Mouse (Mus musculus): ENCODE results near the gene Clspn. TPM values are rescaled to one million over a fixed set of nuclear protein-coding genes. Genes with fewer than 3 reads are reported as not detected.

Gene Clspn
- total RNA-seq, 2 experiments from 2014 or later = 0.63 to 0.75 TPM

GRCm38 (mm10) chr4:126576281-126576680 lies 19.5 kb downstream of the Clspn start:
- intact Hi-C loops (cut with DNase I) = no loop called here
- no peak for TF ChIP-seq CTCF (IDR thresholded peaks at IDR 0.05)
- H3K4me3 ChIP-seq = no peak overlapping the region
- H3K27ac ChIP-seq = no peak overlapping the region
- DNase-seq (ENCODE audit: extremely low spot score in 1 of 2, low spot score in 2 of 2) = peak; percentile 16 to 22

- H3K4me3 ChIP-seq = no peak overlapping the region
- no peak overlapping the region for H3K27ac ChIP-seq
- intact Hi-C loops (cut with DNase I) = no loop called here
- no peak for TF ChIP-seq CTCF (IDR thresholded peaks at IDR 0.05)
- no peak for DNase-seq (ENCODE audit: extremely low spot score in 1 of 2, low spot score in 2 of 2)
Observed at GRCm38 (mm10) chr4:126577920-126578319, 21.2 kb downstream of the Clspn start.

GRCm38 (mm10) chr4:126579077-126579476 lies 22.3 kb downstream of the Clspn start:
- TF ChIP-seq CTCF (IDR thresholded peaks at IDR 0.05) = no peak
- intact Hi-C loops (cut with DNase I) = no loop called here
- Histone ChIP-seq H3K27ac (no peak overlapping the region), H3K4me3 (no peak overlapping the region)
- no peak for DNase-seq (ENCODE audit: extremely low spot score in 1 of 2, low spot score in 2 of 2)

- H3K27ac ChIP-seq = no peak overlapping the region
- no peak for DNase-seq (ENCODE audit: extremely low spot score in 1 of 2, low spot score in 2 of 2)
- intact Hi-C loops (cut with DNase I) = no loop called here
- TF ChIP-seq CTCF (IDR thresholded peaks at IDR 0.05) = no peak
- H3K4me3 ChIP-seq = no peak overlapping the region
Observed at GRCm38 (mm10) chr4:126585739-126586138, 29.0 kb downstream of the Clspn start.

GRCm38 (mm10) chr4:126592039-126592438 lies 35.3 kb downstream of the Clspn start:
- Histone ChIP-seq H3K4me3 (no peak overlapping the region), H3K27ac (no peak overlapping the region)
- TF ChIP-seq CTCF (IDR thresholded peaks at IDR 0.05) = no peak
- no peak for DNase-seq (ENCODE audit: extremely low spot score in 1 of 2, low spot score in 2 of 2)
- intact Hi-C loops (cut with DNase I) = no loop called here

GRCm38 (mm10) chr4:126599971-126600754 lies 43.4 kb downstream of the Clspn start:
- no peak overlapping the region for H3K27ac ChIP-seq
- intact Hi-C loops (cut with DNase I) = loop anchor here (1.0 to 5.0 kb wide), 3 partner anchors 77 to 241 kb away; partner anchors contain the start of gene Psmb2
- no peak overlapping the region for H3K4me3 ChIP-seq
- peak; percentile 89 for TF ChIP-seq CTCF (IDR thresholded peaks at IDR 0.05)
- DNase-seq (ENCODE audit: extremely low spot score in 1 of 2, low spot score in 2 of 2) = peak; percentile 50 to 53

GRCm38 (mm10) chr4:126601597-126602444 lies 45.1 kb downstream of the Clspn start:
- intact Hi-C loops (cut with DNase I) = loop anchor here (2.0 to 5.0 kb wide), 2 partner anchors 75 to 239 kb away; partner anchors contain the start of gene Psmb2
- H3K27ac ChIP-seq = no peak overlapping the region
- DNase-seq (ENCODE audit: extremely low spot score in 1 of 2, low spot score in 2 of 2) = peak in 1 of 2 experiments; percentile 24
- H3K4me3 ChIP-seq = no peak overlapping the region
- no peak for TF ChIP-seq CTCF (IDR thresholded peaks at IDR 0.05)

GRCm38 (mm10) chr4:126602445-126602762 lies 45.7 kb downstream of the Clspn start:
- intact Hi-C loops (cut with DNase I) = loop anchor here (5.0 kb wide), 1 partner anchor 75 kb away; the partner anchor contains the start of gene Psmb2
- no peak overlapping the region for H3K4me3 ChIP-seq
- no peak for TF ChIP-seq CTCF (IDR thresholded peaks at IDR 0.05)
- DNase-seq (ENCODE audit: extremely low spot score in 1 of 2, low spot score in 2 of 2) = no peak
- H3K27ac ChIP-seq = no peak overlapping the region

GRCm38 (mm10) chr4:126604141-126604540 lies 47.4 kb downstream of the Clspn start:
- Histone ChIP-seq H3K4me3 (no peak overlapping the region), H3K27ac (no peak overlapping the region)
- intact Hi-C loops (cut with DNase I) = loop anchor here (5.0 kb wide), 1 partner anchor 73 kb away; the partner anchor contains the start of gene Psmb2
- no peak for TF ChIP-seq CTCF (IDR thresholded peaks at IDR 0.05)
- no peak for DNase-seq (ENCODE audit: extremely low spot score in 1 of 2, low spot score in 2 of 2)

- no peak for DNase-seq (ENCODE audit: extremely low spot score in 1 of 2, low spot score in 2 of 2)
- no peak overlapping the region for H3K27ac ChIP-seq
- no peak overlapping the region for H3K4me3 ChIP-seq
- intact Hi-C loops (cut with DNase I) = no loop called here
- TF ChIP-seq CTCF (IDR thresholded peaks at IDR 0.05) = no peak
Observed at GRCm38 (mm10) chr4:126605751-126606150, 49.0 kb downstream of the Clspn start.

GRCm38 (mm10) chr4:126609606-126610181 lies 53.0 kb downstream of the Clspn start, which contains the start of gene 5730409E04Rik:
5730409E04Rik (plus strand) TSS chr4:126609818.
- intact Hi-C loops (cut with DNase I) = no loop called here
- H3K4me3 ChIP-seq = peak within 1 kb of the TSS; percentile 60
- DNase-seq (ENCODE audit: extremely low spot score in 1 of 2, low spot score in 2 of 2) = peak; percentile 83 to 85
- H3K27ac ChIP-seq = peak within 1 kb of the TSS; percentile 94
- TF ChIP-seq CTCF (IDR thresholded peaks at IDR 0.05) = no peak

- intact Hi-C loops (cut with DNase I) = no loop called here
- DNase-seq (ENCODE audit: extremely low spot score in 1 of 2, low spot score in 2 of 2) = peak; percentile 11 to 24
- no peak for TF ChIP-seq CTCF (IDR thresholded peaks at IDR 0.05)
Observed at GRCm38 (mm10) chr4:126611991-126612390, 55.3 kb downstream of the Clspn start.

More at GRCm38 (mm10) chr4:126611991-126612390, 55.3 kb downstream of the Clspn start:
- Histone ChIP-seq H3K4me3 (no peak overlapping the region), H3K27ac (no peak overlapping the region)
